Mouse (Mus musculus): Measurements from ENCODE around the gene Vmn2r43. TPM values are rescaled to one million over a fixed set of nuclear protein-coding genes. Genes with fewer than 3 reads are reported as not detected.
"Not testable (repeated sequence)": the region's sequence is repeated elsewhere in the genome, so short reads cannot be mapped to it uniquely, and the experiment has no call there.

Vmn2r43 gene
- total RNA-seq (2012; rRNA removed), result not detected in 2 replicates
- not detected for polyA plus RNA-seq (2012; ENCODE audit: insufficient read depth in 1 of 2, insufficient read length in 2 of 2, low read depth in 1 of 2, low replicate concordance in 2 of 2, missing spikeins in 1 of 2)

GRCm38 (mm10) chr7:8260499-8260898 is at the start of gene Vmn2r43:
Gene Vmn2r43, minus strand, starts transcription at chr7:8260599.
- H3K4me1 ChIP-seq (ENCODE audit: control insufficient read depth in 1 of 2, insufficient read depth in 2 of 2, low read length in 2 of 2); H3K79me2 ChIP-seq (ENCODE audit: control insufficient read depth, insufficient read depth, low read length, poor library complexity); H3K36me3 ChIP-seq (ENCODE audit: control insufficient read depth in 1 of 2, insufficient read depth in 2 of 2, low read length in 2 of 2); H3K27me3 ChIP-seq (ENCODE audit: control insufficient read depth in 1 of 2, insufficient read depth in 2 of 2, low read length in 2 of 2); H3K9me3 ChIP-seq (replicated peaks; ENCODE audit: insufficient read depth, low read length); DNase-seq (ENCODE audit: low read depth, low spot score); H3K4me3 ChIP-seq (ENCODE audit: control insufficient read depth in 1 of 2, insufficient read depth in 1 of 2, low read depth in 2 of 2, low read length in 2 of 2); H3K27ac ChIP-seq (ENCODE audit: control insufficient read depth, low read depth, low read length); H3K9ac ChIP-seq (ENCODE audit: control insufficient read depth, low read depth, low read length, poor library complexity, severe bottlenecking): not testable (repeated sequence)

- not testable (repeated sequence) for H3K4me1 ChIP-seq (ENCODE audit: control insufficient read depth in 1 of 2, insufficient read depth in 2 of 2, low read length in 2 of 2); H3K9me3 ChIP-seq (replicated peaks; ENCODE audit: insufficient read depth, low read length); H3K27ac ChIP-seq (ENCODE audit: control insufficient read depth, low read depth, low read length); H3K27me3 ChIP-seq (ENCODE audit: control insufficient read depth in 1 of 2, insufficient read depth in 2 of 2, low read length in 2 of 2); H3K36me3 ChIP-seq (ENCODE audit: control insufficient read depth in 1 of 2, insufficient read depth in 2 of 2, low read length in 2 of 2); H3K9ac ChIP-seq (ENCODE audit: control insufficient read depth, low read depth, low read length, poor library complexity, severe bottlenecking); H3K79me2 ChIP-seq (ENCODE audit: control insufficient read depth, insufficient read depth, low read length, poor library complexity); H3K4me3 ChIP-seq (ENCODE audit: control insufficient read depth in 1 of 2, insufficient read depth in 1 of 2, low read depth in 2 of 2, low read length in 2 of 2); DNase-seq (ENCODE audit: low read depth, low spot score)
Measured at GRCm38 (mm10) chr7:8200220-8200619, 60.2 kb downstream of the Vmn2r43 start, which contains the start of gene Vmn2r42. Gene Vmn2r42, minus strand, starts transcription at chr7:8200320.

Other genes with a start within 250 kb of the Vmn2r43 start
- not detected in 2 replicates for gene Vmn2r41, start 98.9 kb downstream of the Vmn2r43 start, total RNA-seq (2012; rRNA removed)
- not detected for gene Vmn2r41, start 98.9 kb downstream of the Vmn2r43 start, polyA plus RNA-seq (2012; ENCODE audit: insufficient read depth in 1 of 2, insufficient read length in 2 of 2, low read depth in 1 of 2, low replicate concordance in 2 of 2, missing spikeins in 1 of 2)
- not detected in 2 replicates for gene Vmn2r42, start 60.3 kb downstream of the Vmn2r43 start, total RNA-seq (2012; rRNA removed)
- not detected for gene Vmn2r42, start 60.3 kb downstream of the Vmn2r43 start, polyA plus RNA-seq (2012; ENCODE audit: insufficient read depth in 1 of 2, insufficient read length in 2 of 2, low read depth in 1 of 2, low replicate concordance in 2 of 2, missing spikeins in 1 of 2)
- not detected in 2 replicates for gene Vmn2r44, start 122.7 kb upstream of the Vmn2r43 start, total RNA-seq (2012; rRNA removed)
- gene Vmn2r44, start 122.7 kb upstream of the Vmn2r43 start, polyA plus RNA-seq (2012; ENCODE audit: insufficient read depth in 1 of 2, insufficient read length in 2 of 2, low read depth in 1 of 2, low replicate concordance in 2 of 2, missing spikeins in 1 of 2), result not detected
- not detected in 2 replicates for gene Vmn2r45, start 228.5 kb upstream of the Vmn2r43 start, total RNA-seq (2012; rRNA removed)
- not detected for gene Vmn2r45, start 228.5 kb upstream of the Vmn2r43 start, polyA plus RNA-seq (2012; ENCODE audit: insufficient read depth in 1 of 2, insufficient read length in 2 of 2, low read depth in 1 of 2, low replicate concordance in 2 of 2, missing spikeins in 1 of 2)